Mouse (Mus musculus): ENCODE data around the gene Tex48. TPM values are rescaled to one million over a fixed set of nuclear protein-coding genes. Genes with fewer than 3 reads are reported as not detected.

The Tex48 gene
- polyA plus RNA-seq, 1 experiment, result not detected

- TF ChIP-seq POLR2A (IDR thresholded peaks at IDR 0.05; ENCODE audit: borderline replicate concordance, extremely low read depth, insufficient read depth, insufficient read length, poor library complexity, severe bottlenecking) (no peak), CTCF (IDR thresholded peaks at IDR 0.05; ENCODE audit: borderline replicate concordance, extremely low read depth, insufficient read depth, insufficient read length) (no peak)
- DNase-seq (ENCODE audit: low read depth), result no peak
Observed at GRCm38 (mm10) chr4:63567712-63568390, 54.4 kb downstream of the Tex48 start.

- DNase-seq (ENCODE audit: low read depth), result no peak
- TF ChIP-seq CTCF (IDR thresholded peaks at IDR 0.05; ENCODE audit: borderline replicate concordance, extremely low read depth, insufficient read depth, insufficient read length) (no peak), POLR2A (IDR thresholded peaks at IDR 0.05; ENCODE audit: borderline replicate concordance, extremely low read depth, insufficient read depth, insufficient read length, poor library complexity, severe bottlenecking) (no peak)
Observed at GRCm38 (mm10) chr4:63562742-63563141, 59.5 kb downstream of the Tex48 start.

DNA sequence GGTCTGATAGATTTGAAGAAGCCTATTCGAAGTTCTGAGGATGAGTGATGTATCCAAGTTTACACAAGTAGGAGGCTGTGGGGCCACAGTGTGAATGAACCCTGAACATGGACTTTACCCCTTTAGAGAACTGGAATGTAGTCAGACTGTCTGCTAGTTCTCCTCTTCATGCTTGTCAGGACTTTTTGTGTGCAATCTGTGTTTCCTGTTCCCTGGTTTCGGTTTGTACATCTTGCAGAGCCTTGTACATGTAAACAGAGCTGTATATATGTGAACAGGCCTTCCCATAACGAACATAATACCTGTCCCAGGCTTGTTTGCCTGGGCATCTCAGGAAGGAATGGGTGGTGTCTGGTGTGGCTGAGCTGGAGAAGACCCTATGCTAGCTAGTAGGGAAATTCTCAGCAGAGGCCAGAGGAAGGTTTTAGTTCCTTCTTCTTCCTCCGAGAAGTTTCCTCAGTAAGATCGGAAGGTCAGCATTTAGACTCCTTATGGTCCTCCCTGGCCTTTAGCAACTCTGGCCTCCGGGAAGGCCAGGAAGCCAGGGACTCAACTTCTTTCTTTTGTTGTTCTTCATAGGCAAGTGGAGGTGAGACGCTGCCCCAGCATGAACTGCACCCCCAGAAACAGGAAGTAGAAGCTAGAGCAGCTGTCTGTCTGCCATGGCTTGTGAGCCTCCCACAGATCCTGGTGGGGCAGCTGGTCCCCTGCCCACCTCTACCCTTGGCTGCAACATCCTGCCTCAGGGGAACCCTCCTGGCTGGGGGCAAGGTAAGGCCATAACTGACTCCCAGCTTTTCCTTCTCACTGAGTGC lies 60.2 kb downstream of the Tex48 start:
- no peak for DNase-seq (ENCODE audit: low read depth)

DNA sequence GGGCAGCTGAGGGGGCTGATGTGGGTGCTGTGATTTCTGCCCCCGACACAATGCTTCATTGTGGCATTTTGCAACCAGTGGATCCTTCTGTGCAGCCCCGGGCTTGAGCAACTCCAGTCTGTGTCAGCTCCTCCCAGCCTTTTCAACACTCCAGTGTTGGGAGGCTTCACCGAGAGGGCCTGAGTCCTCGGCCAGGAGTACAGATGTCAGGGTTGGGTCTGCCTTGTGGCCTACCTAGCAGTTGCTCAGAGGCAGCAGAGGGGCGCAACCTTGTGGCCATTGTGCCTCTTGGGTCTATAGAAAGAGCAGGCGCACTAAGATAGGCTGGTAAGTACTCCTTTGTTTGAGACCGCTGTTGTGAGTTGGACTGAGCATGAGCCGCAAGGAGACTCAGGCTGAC lies 62.1 kb downstream of the Tex48 start:
- DNase-seq (ENCODE audit: low read depth), result peak; percentile 31

More for the DNA sequence above, 60.2 kb downstream of the Tex48 start:
- no peak for TF ChIP-seq CTCF (IDR thresholded peaks at IDR 0.05; ENCODE audit: borderline replicate concordance, extremely low read depth, insufficient read depth, insufficient read length)
- TF ChIP-seq POLR2A (IDR thresholded peaks at IDR 0.05; ENCODE audit: borderline replicate concordance, extremely low read depth, insufficient read depth, insufficient read length, poor library complexity, severe bottlenecking), result no peak

DNA sequence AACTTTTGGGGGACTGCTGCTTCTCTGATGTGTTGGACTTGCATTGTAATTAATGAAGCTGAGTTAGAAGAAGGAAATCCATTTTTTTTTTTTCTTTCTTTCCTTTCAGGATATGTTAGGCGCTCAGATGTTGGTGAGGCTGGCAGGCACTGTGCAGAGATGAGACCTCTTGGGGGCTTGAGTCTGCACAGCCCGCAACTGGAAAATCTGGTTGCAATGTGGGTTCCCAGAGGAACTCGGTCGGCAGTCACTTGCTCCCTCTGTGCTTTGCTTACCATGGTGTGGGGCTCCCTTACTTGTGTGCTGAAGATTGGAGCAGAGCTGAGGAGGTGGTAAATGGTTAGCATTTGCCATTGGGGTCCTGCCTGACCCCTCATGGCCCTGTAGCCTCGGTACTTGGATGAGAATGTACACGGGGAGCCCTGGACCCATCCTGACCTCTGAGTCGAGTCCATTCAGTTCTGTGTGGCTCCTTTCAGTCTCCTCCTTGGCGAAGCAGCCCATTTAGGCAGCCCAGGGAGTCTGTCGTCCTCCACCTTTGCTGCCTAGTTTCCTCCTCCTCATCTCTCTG lies 63.0 kb downstream of the Tex48 start:
- TF ChIP-seq CTCF (IDR thresholded peaks at IDR 0.05; ENCODE audit: borderline replicate concordance, extremely low read depth, insufficient read depth, insufficient read length), result no peak
- TF ChIP-seq POLR2A (IDR thresholded peaks at IDR 0.05; ENCODE audit: borderline replicate concordance, extremely low read depth, insufficient read depth, insufficient read length, poor library complexity, severe bottlenecking), result no peak
- DNase-seq (ENCODE audit: low read depth), result peak; percentile 19

More for the DNA sequence above, 62.1 kb downstream of the Tex48 start:
- no peak for TF ChIP-seq POLR2A (IDR thresholded peaks at IDR 0.05; ENCODE audit: borderline replicate concordance, extremely low read depth, insufficient read depth, insufficient read length, poor library complexity, severe bottlenecking)
- no peak for TF ChIP-seq CTCF (IDR thresholded peaks at IDR 0.05; ENCODE audit: borderline replicate concordance, extremely low read depth, insufficient read depth, insufficient read length)

DNA sequence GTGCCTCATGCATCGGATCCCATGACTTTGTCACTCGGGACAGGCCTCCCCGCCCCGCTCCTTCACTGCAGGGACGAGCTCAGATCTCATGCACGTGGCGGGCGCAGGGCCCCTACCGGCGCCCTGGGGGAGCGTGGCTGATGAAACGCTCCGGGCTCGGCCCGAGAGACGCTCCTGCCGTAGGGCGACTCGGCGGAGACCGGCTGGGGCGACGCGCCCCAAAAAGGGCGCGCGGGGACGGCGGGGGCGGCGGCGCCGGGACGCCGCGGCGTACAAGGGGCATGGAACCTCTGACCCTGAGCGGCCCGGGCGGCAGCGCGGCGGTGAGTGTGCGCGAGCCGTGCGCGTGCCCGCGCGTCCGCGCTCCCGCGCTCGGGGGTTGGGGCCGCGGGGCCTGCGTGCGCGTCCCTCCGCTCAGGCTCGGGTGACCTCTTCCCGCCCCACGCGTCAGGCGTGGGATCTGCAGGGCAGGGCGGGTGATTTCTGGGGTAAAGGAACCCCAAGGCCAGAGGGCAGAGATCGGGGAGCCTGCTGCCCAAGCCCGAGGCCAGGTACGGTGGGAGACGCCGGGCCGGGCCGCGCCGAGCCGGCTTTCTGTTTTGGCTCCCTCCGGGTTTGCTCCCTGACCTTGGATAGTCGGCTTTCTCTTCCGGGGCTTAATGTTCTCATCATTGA lies 63.7 kb downstream of the Tex48 start, which contains the start of gene Tmem268:
Gene Tmem268, plus strand, starts transcription at position 375 of the 675 bp plus-strand sequence.
- peak; percentile 67 for TF ChIP-seq POLR2A (IDR thresholded peaks at IDR 0.05; ENCODE audit: borderline replicate concordance, extremely low read depth, insufficient read depth, insufficient read length, poor library complexity, severe bottlenecking)
- peak; percentile 29; the same call in 1 of the 2 replicates for TF ChIP-seq CTCF (IDR thresholded peaks at IDR 0.05; ENCODE audit: borderline replicate concordance, extremely low read depth, insufficient read depth, insufficient read length)
- DNase-seq (ENCODE audit: low read depth), result peak; percentile 66

GRCm38 (mm10) chr4:63557124-63558059 lies 64.8 kb downstream of the Tex48 start:
- no peak for DNase-seq (ENCODE audit: low read depth)
- TF ChIP-seq POLR2A (IDR thresholded peaks at IDR 0.05; ENCODE audit: borderline replicate concordance, extremely low read depth, insufficient read depth, insufficient read length, poor library complexity, severe bottlenecking), result no peak
- TF ChIP-seq CTCF (IDR thresholded peaks at IDR 0.05; ENCODE audit: borderline replicate concordance, extremely low read depth, insufficient read depth, insufficient read length), result no peak

Other genes starting within 250 kb of the Tex48 start
- 7.7 and 9.1 TPM in 2 replicates for gene Akna, start 219.1 kb downstream of the Tex48 start, polyA plus RNA-seq (2012; rRNA removed)
- gene Whrn, start 126.4 kb downstream of the Tex48 start, polyA plus RNA-seq (2012; rRNA removed), result 28.2 and 30.9 TPM in 2 replicates
- 190 and 216 TPM in 2 replicates for gene Atp6v1g1, start 77.7 kb downstream of the Tex48 start, polyA plus RNA-seq (2012; rRNA removed)
- gene Tmem268, start 63.6 kb downstream of the Tex48 start, polyA plus RNA-seq (2012; rRNA removed), result 5.2 and 5.3 TPM in 2 replicates
- not detected in 2 replicates for gene Gm11213, start 17.2 kb downstream of the Tex48 start, polyA plus RNA-seq (2012; rRNA removed)
- gene Gm11214, start 41.0 kb upstream of the Tex48 start, polyA plus RNA-seq (2012; rRNA removed), result not detected in 2 replicates
- 0.03 TPM in 1 of 2 replicates, not detected in the other for gene Tnfsf15, start 122.7 kb upstream of the Tex48 start, polyA plus RNA-seq (2012; rRNA removed)
- gene Tnfsf8, start 238.9 kb upstream of the Tex48 start, polyA plus RNA-seq (2012; rRNA removed), result 0.04 and 0.07 TPM in 2 replicates